Mouse (Mus musculus) thymus, adult 2 months (tissue): ENCODE data around the gene Jup. TPM values are rescaled to one million over a fixed set of nuclear protein-coding genes. Genes with fewer than 3 reads are reported as not detected.

Experiments used
- DNase-seq: peaks from one replicate; pipeline ENCODE4 v3.0.0; 2021
- H3K27ac ChIP-seq: fragments of 200-500 bp; 2 replicates; pipeline ENCODE4 v1.5.1; 2012; ENCODE audit warnings: low read length, control low read depth; ENCODE audit not compliant: control insufficient read depth, insufficient read depth
- H3K27me3 ChIP-seq: fragments of 200-500 bp; 2 replicates; pipeline ENCODE4 v1.6.1; 2012; ENCODE audit warnings: mild to moderate bottlenecking, low read length, moderate library complexity, mixed read lengths; ENCODE audit not compliant: control insufficient read depth, insufficient read depth
- H3K36me3 ChIP-seq: fragments of 200-500 bp; 2 replicates; pipeline ENCODE4 v1.6.1; 2012; ENCODE audit warnings: mild to moderate bottlenecking, low read length, moderate library complexity; ENCODE audit not compliant: control insufficient read depth, insufficient read depth
- H3K4me1 ChIP-seq: fragments of 200-500 bp; replicated peaks from 2 replicates; pipeline ENCODE4 v1.6.1; 2012; ENCODE audit warnings: low read length; ENCODE audit not compliant: control insufficient read depth, insufficient read depth
- H3K4me3 ChIP-seq: fragments of 200-500 bp; 2 replicates; pipeline ENCODE4 v1.5.1; 2012; ENCODE audit warnings: mild to moderate bottlenecking, low read length, control low read depth, moderate library complexity; ENCODE audit not compliant: control insufficient read depth, insufficient read depth
- CTCF ChIP-seq: fragments of 200-500 bp; IDR thresholded peaks from 2 replicates; pipeline ENCODE4 v1.5.1; 2012; ENCODE audit warnings: mild to moderate bottlenecking, control low read depth, low read length, moderate library complexity, borderline replicate concordance; ENCODE audit not compliant: control insufficient read depth, poor library complexity, insufficient read depth; ENCODE audit errors: extremely low read depth
- POLR2A ChIP-seq: fragments of 200-500 bp; IDR thresholded peaks from 2 replicates; pipeline ENCODE4 v1.6.1; 2012; ENCODE audit warnings: mild to moderate bottlenecking, low read length, control low read depth, moderate library complexity; ENCODE audit not compliant: control insufficient read depth, poor library complexity, insufficient read depth; ENCODE audit errors: extremely low read depth
- WGBS: fragments of 180-500 bp; shearing (Covaris S2); methylation state at CpG from one replicate; pipeline ENCODE4 v1.1.7; 2018; 5-methylcytosine and 5-hydroxymethylcytosine counted together
- polyA plus RNA-seq: library from polyadenylated mRNA; depleted of rRNA; stranded (reverse); fragments of >200 nt; gene quantifications from 2 replicates; pipeline ENCODE4 v1.2.3, GENCODE M21; 2012

Jup gene
- polyA plus RNA-seq, 1 experiment: 221 TPM

GRCm38 (mm10) chr11:100402240-100402639, 4.7 kb upstream of the Jup start:
- TF ChIP-seq POLR2A (no peak), CTCF (no peak)
- Histone ChIP-seq H3K36me3 (no peaks in the 10 kb centered on the region), H3K27me3 (no peaks in the 10 kb centered on the region), H3K27ac (no peak overlapping the region), H3K4me3 (no peak overlapping the region), H3K4me1 (peaks cover 41% of the 10 kb centered on the region)
- 88% methylated on average over 6 of the region's 6 CpGs for WGBS
- no peak for DNase-seq

DNA sequence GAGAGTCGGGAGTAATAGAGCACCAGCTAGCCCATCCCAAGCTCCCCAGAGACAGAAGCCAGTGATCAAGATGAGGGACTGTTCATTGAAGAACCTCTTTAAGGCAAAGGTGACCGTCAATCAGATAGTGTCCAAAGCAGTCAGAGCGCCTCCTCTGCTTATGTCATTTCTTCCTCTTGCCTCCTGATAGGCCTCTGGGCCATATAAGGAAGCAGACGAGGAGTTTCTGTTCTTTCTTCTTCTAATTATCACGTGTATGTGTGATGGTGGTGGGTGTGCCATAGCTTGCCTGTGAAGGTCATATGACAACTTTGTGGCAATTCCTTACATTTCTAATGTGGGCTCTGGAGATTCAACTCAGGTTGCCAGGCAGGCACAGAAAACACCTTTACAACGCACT, 3.3 kb upstream of the Jup start:
- TF ChIP-seq POLR2A (no peak), CTCF (no peak)
- no peak for DNase-seq
- no peak overlapping the region for H3K4me3 ChIP-seq
- no peaks in the 10 kb centered on the region for H3K27me3 ChIP-seq
- no peak overlapping the region for H3K27ac ChIP-seq
- WGBS: 82% methylated on average over 6 of the region's 6 CpGs
- no peaks in the 10 kb centered on the region for H3K36me3 ChIP-seq
- H3K4me1 ChIP-seq: peaks cover 40% of the 10 kb centered on the region

- no peak for DNase-seq
- Histone ChIP-seq H3K27me3 (no peaks in the 10 kb centered on the region), H3K36me3 (no peaks in the 10 kb centered on the region), H3K4me1 (peaks cover 47% of the 10 kb centered on the region), H3K27ac (peak overlapping the region; percentile 20; the same call in 1 of the 2 replicates), H3K4me3 (no peak overlapping the region)
- 87% methylated on average over 12 of the region's 12 CpGs for WGBS
- no peak for TF ChIP-seq CTCF
- TF ChIP-seq POLR2A: no peak
Observed at GRCm38 (mm10) chr11:100399727-100400538, 2.4 kb upstream of the Jup start.

DNA sequence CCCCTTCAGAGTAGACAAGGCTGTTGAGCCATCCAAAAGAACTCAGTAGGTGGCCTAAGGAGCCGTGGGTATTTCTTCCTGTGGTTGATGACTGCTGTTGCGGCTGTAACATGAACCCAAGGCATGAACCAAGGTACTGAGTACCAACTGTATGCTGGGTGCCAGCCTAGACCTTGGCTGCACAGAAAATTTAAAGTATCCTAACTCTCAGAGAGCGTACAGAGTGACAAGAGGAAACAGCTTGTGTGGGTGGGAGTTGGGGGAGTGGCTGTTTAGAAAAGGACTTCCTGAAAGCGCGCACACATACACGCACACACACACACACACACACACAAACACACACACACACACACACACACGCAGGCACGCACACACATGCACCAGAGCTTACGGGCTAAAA, 1.8 kb upstream of the Jup start:
- Histone ChIP-seq H3K27ac (peak overlapping the region; percentile 89), H3K36me3 (no peaks in the 10 kb centered on the region), H3K27me3 (no peaks in the 10 kb centered on the region), H3K4me3 (no peak overlapping the region), H3K4me1 (peaks cover 52% of the 10 kb centered on the region)
- peak; percentile 59 for DNase-seq
- TF ChIP-seq POLR2A (no peak), CTCF (no peak)
- WGBS: 24% methylated on average over 9 of the region's 9 CpGs

- H3K27ac ChIP-seq: no peak overlapping the region
- H3K27me3 ChIP-seq: no peaks in the 10 kb centered on the region
- 90% methylated on average over 7 of the region's 7 CpGs for WGBS
- peaks cover 57% of the 10 kb centered on the region for H3K4me1 ChIP-seq
- no peaks in the 10 kb centered on the region for H3K36me3 ChIP-seq
- H3K4me3 ChIP-seq: no peak overlapping the region
- DNase-seq: no peak
- no peak for TF ChIP-seq CTCF
- TF ChIP-seq POLR2A: no peak
Observed at GRCm38 (mm10) chr11:100398517-100398916, 954 bp upstream of the Jup start.

- Histone ChIP-seq H3K4me1 (peaks cover 61% of the 10 kb centered on the region), H3K36me3 (no peaks in the 10 kb centered on the region), H3K4me3 (peak overlapping the region; percentile 60), H3K27ac (peak overlapping the region; percentile 32), H3K27me3 (no peaks in the 10 kb centered on the region)
- WGBS: 4% methylated on average over 42 of the region's 42 CpGs
- peak; percentile 47; the same call in 1 of the 2 replicates for TF ChIP-seq CTCF
- TF ChIP-seq POLR2A: 0 out of 2 replicates have a peak, but pooled peaks have one; percentile 28
- peak; percentile 67 for DNase-seq
Observed at GRCm38 (mm10) chr11:100396886-100397599, 520 bp downstream of the Jup start.
